Mouse (Mus musculus): Measurements from ENCODE around the gene Cd2.

Cd2 gene

GRCm38 (mm10) chr3:101275636-101276300, 12.0 kb downstream of the Cd2 start:
- DNase-seq (ENCODE audit: low read depth, low spot score), result peak; percentile 54

GRCm38 (mm10) chr3:101274794-101275193, 12.9 kb downstream of the Cd2 start:
- peak; percentile 88 for DNase-seq (ENCODE audit: low read depth, low spot score)

- peak; percentile 42 for DNase-seq (ENCODE audit: low read depth, low spot score)
Observed at GRCm38 (mm10) chr3:101274041-101274770, 13.5 kb downstream of the Cd2 start.

- DNase-seq (ENCODE audit: low read depth, low spot score), result peak; percentile 42
Observed at GRCm38 (mm10) chr3:101272166-101272565, 15.6 kb downstream of the Cd2 start.

GRCm38 (mm10) chr3:101270833-101271232, 16.9 kb downstream of the Cd2 start:
- no peak for DNase-seq (ENCODE audit: low read depth, low spot score)

GRCm38 (mm10) chr3:101268361-101268760, 19.4 kb downstream of the Cd2 start:
- peak; percentile 30 for DNase-seq (ENCODE audit: low read depth, low spot score)

- DNase-seq (ENCODE audit: low read depth, low spot score), result peak; percentile 69
Observed at GRCm38 (mm10) chr3:101265561-101266091, 22.1 kb downstream of the Cd2 start.

- no peak for DNase-seq (ENCODE audit: low read depth, low spot score)
Observed at GRCm38 (mm10) chr3:101258976-101259375, 28.8 kb downstream of the Cd2 start.

- no peak for DNase-seq (ENCODE audit: low read depth, low spot score)
Observed at GRCm38 (mm10) chr3:101256090-101256489, 31.6 kb downstream of the Cd2 start.

GRCm38 (mm10) chr3:101252141-101252540, 35.6 kb downstream of the Cd2 start:
- DNase-seq (ENCODE audit: low read depth, low spot score), result no peak

- DNase-seq (ENCODE audit: low read depth, low spot score), result no peak
Observed at GRCm38 (mm10) chr3:101249846-101250245, 37.9 kb downstream of the Cd2 start.

GRCm38 (mm10) chr3:101245212-101245611, 42.5 kb downstream of the Cd2 start:
- no peak for DNase-seq (ENCODE audit: low read depth, low spot score)

- DNase-seq (ENCODE audit: low read depth, low spot score), result no peak
Observed at GRCm38 (mm10) chr3:101243002-101243401, 44.7 kb downstream of the Cd2 start.

- DNase-seq (ENCODE audit: low read depth, low spot score), result no peak
Observed at GRCm38 (mm10) chr3:101241866-101242265, 45.9 kb downstream of the Cd2 start.

GRCm38 (mm10) chr3:101240859-101241258, 46.9 kb downstream of the Cd2 start:
- no peak for DNase-seq (ENCODE audit: low read depth, low spot score)

- no peak for DNase-seq (ENCODE audit: low read depth, low spot score)
Observed at GRCm38 (mm10) chr3:101239236-101239635, 48.5 kb downstream of the Cd2 start.

- peak; percentile 51 for DNase-seq (ENCODE audit: low read depth, low spot score)
Observed at GRCm38 (mm10) chr3:101238695-101239094, 49.0 kb downstream of the Cd2 start.

- peak; percentile 41 for DNase-seq (ENCODE audit: low read depth, low spot score)
Observed at GRCm38 (mm10) chr3:101236995-101237808, 50.5 kb downstream of the Cd2 start.

- DNase-seq (ENCODE audit: low read depth, low spot score), result peak; percentile 60
Observed at GRCm38 (mm10) chr3:101236261-101236660, 51.5 kb downstream of the Cd2 start.

GRCm38 (mm10) chr3:101235321-101235720, 52.4 kb downstream of the Cd2 start:
- DNase-seq (ENCODE audit: low read depth, low spot score), result no peak

GRCm38 (mm10) chr3:101233424-101233823, 54.3 kb downstream of the Cd2 start:
- peak; percentile 66 for DNase-seq (ENCODE audit: low read depth, low spot score)

- peak; percentile 36 for DNase-seq (ENCODE audit: low read depth, low spot score)
Observed at GRCm38 (mm10) chr3:101232570-101232969, 55.2 kb downstream of the Cd2 start.
